Mouse (Mus musculus) cerebellum, adult 2 months (tissue): ENCODE results near the gene Ppia. TPM values are rescaled to one million over a fixed set of nuclear protein-coding genes. Genes with fewer than 3 reads are reported as not detected.
"Not testable (repeated sequence)": the region's sequence is repeated elsewhere in the genome, so short reads cannot be mapped to it uniquely, and the experiment has no call there.

Experiments
- DNase-seq, 2 experiments: peaks; one replicate each; pipeline ENCODE4 v3.0.0; 2021
- H3K27ac ChIP-seq: fragments of 200-500 bp; 2 replicates; pipeline ENCODE4 v1.5.1; 2012; ENCODE audit warnings: low read length, control low read depth, inconsistent platforms; ENCODE audit not compliant: insufficient read depth
- H3K27me3 ChIP-seq: fragments of 200-500 bp; 2 replicates; pipeline ENCODE4 v1.6.1; 2012; ENCODE audit warnings: inconsistent platforms, mild to moderate bottlenecking, low read length, moderate library complexity; ENCODE audit not compliant: control insufficient read depth, insufficient read depth
- H3K4me1 ChIP-seq: fragments of 200-500 bp; 2 replicates; pipeline ENCODE4 v1.6.1; 2011; ENCODE audit warnings: low read length; ENCODE audit not compliant: control insufficient read depth, insufficient read depth
- H3K4me3 ChIP-seq: fragments of 200-500 bp; replicated peaks from 2 replicates; pipeline ENCODE3; 2011; ENCODE audit warnings: mild to moderate bottlenecking, low read depth, low read length, control low read depth; ENCODE audit not compliant: insufficient read depth
- CTCF ChIP-seq: fragments of 200-500 bp; IDR thresholded peaks from 2 replicates; pipeline ENCODE4 v1.5.1; 2011; ENCODE audit warnings: low read depth, mild to moderate bottlenecking, control low read depth, low read length, moderate library complexity, borderline replicate concordance; ENCODE audit not compliant: insufficient read depth
- POLR2A ChIP-seq: fragments of 200-500 bp; IDR thresholded peaks from 2 replicates; pipeline ENCODE4 v1.6.1; 2011; ENCODE audit warnings: low read length, control low read depth, borderline replicate concordance; ENCODE audit not compliant: insufficient read depth
- WGBS: fragments of 180-500 bp; shearing (Covaris S2); methylation state at CpG from one replicate; pipeline ENCODE4 v1.1.7; 2018; 5-methylcytosine and 5-hydroxymethylcytosine counted together
- polyA plus RNA-seq: library from polyadenylated mRNA; depleted of rRNA; stranded (reverse); fragments of >200 nt; gene quantifications from 2 replicates; pipeline ENCODE4 v1.2.3, GENCODE M21; 2012; rRNA removed

Gene Ppia
- 2,288 and 2,321 TPM in 2 replicates for polyA plus RNA-seq

DNA sequence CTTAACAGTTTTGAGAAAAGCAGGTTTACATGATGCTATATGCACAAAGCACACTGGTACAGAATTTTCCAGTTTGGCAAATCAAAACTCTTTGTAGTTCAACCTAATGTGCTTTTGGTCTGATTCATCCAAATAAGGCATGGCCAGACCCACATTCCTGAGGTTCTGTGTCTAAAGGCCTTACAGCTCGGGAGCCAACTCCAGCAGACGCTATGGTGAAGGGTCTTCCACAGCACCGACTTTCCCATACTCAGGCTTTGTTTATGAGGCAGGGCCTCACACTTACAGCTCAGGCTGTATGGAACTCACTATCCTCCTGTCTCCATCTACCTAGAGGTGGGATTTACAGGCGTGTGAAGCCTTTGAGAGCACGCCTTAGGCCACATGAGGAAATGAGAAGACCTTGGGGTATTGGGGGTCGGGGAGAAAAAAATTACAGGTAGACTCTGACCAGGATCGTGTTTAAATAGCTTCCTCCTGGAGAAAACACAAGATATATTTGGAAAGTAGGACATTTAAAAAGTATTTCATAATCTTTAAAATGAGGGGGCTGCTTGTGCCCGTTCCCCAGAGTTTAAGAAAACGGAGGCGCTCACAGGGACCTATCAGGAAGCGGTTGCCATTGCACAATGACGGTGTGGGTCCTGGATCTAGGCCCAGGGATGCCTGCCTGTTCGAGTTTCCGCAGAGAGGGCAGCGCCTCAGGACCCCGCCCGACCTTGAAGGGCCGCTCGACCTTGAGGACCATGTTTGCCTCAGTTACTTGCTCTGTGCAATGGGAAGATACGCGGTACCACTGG is at the start of gene Ppia:
TSS of gene Ppia (plus strand) at position 693 of the 800 bp plus-strand sequence.
- no peak for TF ChIP-seq CTCF
- TF ChIP-seq POLR2A = no peak
- H3K27me3 ChIP-seq = no peaks in the 10 kb centered on the region
- 16% methylated on average over 21 of the region's 21 CpGs for WGBS
- H3K4me3 ChIP-seq = peak within 1 kb of the TSS; percentile 95
- peak within 1 kb of the TSS; percentile 100 for H3K27ac ChIP-seq
- H3K4me1 ChIP-seq = peaks cover 5% of the 10 kb centered on the region; the same call in 1 of the 2 replicates
- peak in 1 of 2 experiments; percentile 32 for DNase-seq

DNA sequence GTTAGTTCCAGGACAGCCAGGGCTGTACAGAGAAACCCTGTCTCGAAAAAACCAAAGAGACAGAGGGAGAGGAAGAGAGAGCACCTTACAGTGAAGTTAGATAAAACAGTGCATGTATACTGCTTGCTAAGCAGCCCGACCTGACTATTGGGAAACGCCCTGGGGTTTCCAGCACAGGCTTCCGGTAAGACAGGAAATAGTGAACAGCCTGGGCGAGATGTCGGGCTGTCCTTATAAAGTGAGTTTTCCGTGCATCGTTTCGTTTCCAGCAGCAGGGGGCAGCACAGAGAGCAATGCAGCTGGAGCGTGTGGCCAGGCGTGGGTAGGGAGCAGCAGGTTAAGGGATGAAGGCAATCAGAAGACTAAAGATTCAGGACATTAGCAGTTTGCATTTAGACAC is 49.4 kb upstream of the Ppia start:
- Histone ChIP-seq H3K27me3 (no peaks in the 10 kb centered on the region), H3K27ac (no peak overlapping the region), H3K4me3 (no peak overlapping the region), H3K4me1 (no peaks in the 10 kb centered on the region)
- TF ChIP-seq POLR2A = no peak
- TF ChIP-seq CTCF = peak; percentile 94
- WGBS = 10% methylated on average over 11 of the region's 11 CpGs
- DNase-seq = peak; percentile 75 to 77

DNA sequence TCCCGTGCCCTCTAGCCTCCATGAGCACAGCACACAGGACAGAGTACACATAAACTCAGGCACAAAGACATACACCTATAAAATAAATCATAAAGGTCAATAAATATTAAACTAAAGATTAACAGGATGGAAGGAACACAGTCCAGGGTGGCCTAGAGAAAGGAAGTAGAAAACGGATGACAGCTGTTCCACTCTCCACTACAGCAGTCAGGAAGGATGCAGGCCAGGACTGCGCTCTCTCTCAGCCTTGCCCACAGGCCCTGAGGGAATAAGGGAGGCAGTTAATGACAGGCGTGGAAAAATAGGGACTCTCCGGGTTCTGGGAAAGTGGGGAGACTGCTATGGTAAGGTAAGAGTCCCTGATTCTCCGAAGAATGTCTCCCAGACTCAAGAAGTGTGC is 48.8 kb upstream of the Ppia start:
- H3K27me3 ChIP-seq = no peaks in the 10 kb centered on the region
- H3K4me1 ChIP-seq = no peaks in the 10 kb centered on the region
- DNase-seq = no peak
- H3K27ac ChIP-seq = no peak overlapping the region
- 76% methylated on average over 6 of the region's 6 CpGs for WGBS
- no peak overlapping the region for H3K4me3 ChIP-seq
- no peak for TF ChIP-seq POLR2A
- no peak for TF ChIP-seq CTCF

DNA sequence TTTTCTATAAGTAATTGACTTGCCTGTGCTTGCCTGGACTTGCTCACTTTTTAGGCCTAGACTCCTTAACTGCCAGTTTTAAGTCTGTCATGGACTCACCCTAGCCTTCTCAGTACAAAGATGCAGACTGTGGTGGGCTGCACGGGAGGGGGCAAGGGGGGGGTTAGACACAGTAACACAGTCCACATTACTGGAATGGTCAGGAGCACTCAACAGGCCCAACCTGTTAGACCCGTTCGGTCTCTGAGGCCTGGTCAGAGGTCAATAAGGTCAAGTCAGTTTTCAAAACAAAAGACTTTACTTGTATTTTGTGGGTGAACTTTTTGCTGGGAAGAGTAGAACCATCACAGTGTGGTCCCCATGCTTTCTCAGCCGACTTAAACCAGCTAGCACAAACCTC is 48.1 kb upstream of the Ppia start:
- Histone ChIP-seq H3K27me3 (no peaks in the 10 kb centered on the region), H3K4me1 (no peaks in the 10 kb centered on the region), H3K4me3 (no peak overlapping the region), H3K27ac (no peak overlapping the region)
- WGBS = 84% methylated on average over 4 of the region's 4 CpGs
- no peak for DNase-seq
- TF ChIP-seq CTCF = no peak
- no peak for TF ChIP-seq POLR2A

DNA sequence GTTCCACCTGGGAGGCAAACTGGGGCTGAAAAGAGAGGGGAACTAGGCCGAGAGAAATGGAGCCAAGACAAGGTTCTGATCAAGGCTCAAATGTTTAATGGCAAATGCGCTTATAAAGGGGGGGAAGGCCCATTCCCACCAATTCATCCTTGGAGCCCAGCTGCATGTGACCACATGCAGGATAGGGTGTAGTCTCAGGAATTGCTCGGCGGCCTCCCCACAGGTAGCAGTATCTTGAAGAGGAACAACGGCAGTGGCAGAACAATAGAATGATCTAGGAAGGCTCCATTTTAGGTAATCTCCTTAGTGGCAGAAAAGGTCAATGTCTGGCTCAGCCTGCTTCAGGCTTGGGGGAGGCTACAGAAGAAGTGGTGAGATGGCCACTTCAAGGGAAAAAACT is 47.3 kb upstream of the Ppia start:
- not testable (repeated sequence) for H3K4me1 ChIP-seq, H3K27me3 ChIP-seq, H3K27ac ChIP-seq, DNase-seq, H3K4me3 ChIP-seq
- WGBS = 79% methylated on average over 5 of the region's 5 CpGs

DNA sequence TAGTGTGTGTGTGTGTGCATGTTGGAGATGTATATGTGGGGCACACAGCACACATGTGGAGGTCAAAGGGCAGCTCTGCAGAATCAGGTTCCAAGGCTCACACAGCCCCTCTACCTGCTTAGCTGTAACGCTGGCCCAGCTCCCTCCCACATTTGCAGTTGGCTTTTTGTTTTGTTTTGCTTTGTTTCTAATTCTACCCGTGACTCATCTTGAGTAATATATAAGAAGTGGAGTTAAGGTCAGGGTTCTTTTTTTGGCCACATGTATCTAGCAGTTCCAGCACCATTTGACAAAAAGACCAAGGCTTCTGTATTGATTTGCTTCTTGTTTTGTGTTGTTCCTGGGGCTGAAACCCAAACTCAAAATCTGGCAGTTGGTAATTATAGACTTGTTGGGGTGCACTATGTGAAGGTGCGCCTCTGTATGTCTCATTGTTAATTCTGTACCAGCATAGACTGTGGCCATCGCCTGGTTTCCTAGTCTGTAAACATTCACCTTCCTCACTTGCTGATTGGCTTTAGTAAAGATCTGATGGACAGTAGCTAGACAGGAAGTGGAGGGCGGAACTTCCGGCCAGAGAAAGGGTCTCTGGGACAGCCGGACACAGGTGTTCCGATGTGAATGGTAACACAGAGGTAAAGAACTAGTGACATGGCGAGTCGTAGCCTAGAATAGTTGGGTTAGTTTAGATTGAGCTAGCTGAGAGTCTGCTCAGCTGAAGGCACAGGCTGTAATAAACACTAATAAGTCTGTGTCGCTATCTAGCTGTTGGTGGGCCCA is 43.7 kb upstream of the Ppia start:
- no peaks in the 10 kb centered on the region for H3K27me3 ChIP-seq
- TF ChIP-seq POLR2A = no peak
- no peak for TF ChIP-seq CTCF
- no peak overlapping the region for H3K27ac ChIP-seq
- no peak overlapping the region for H3K4me3 ChIP-seq
- 88% methylated on average over 11 of the region's 11 CpGs for WGBS
- no peak for DNase-seq
- H3K4me1 ChIP-seq = no peaks in the 10 kb centered on the region

DNA sequence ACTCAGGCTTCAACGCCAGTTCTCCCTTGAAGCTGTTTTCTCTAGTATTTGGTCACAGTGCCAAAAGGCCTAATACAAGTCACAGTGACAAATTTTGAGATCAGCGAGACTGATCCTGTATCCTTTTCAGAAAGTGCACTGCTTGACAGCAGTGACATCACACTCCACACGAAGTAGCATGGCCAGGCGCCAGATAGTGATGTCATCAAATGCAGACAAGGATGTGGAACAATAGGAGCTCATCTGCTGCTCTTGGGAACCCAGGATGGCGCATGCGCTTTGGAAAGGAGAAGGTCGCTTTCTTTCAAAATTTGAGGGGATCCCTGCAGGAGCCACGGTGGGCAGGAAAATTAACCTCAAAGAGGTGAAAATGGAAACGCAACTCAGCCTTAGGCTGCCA is 42.5 kb upstream of the Ppia start:
- Histone ChIP-seq H3K27me3 (no peaks in the 10 kb centered on the region), H3K4me1 (no peaks in the 10 kb centered on the region), H3K4me3 (no peak overlapping the region), H3K27ac (no peak overlapping the region)
- 74% methylated on average over 9 of the region's 9 CpGs for WGBS
- no peak for TF ChIP-seq CTCF
- TF ChIP-seq POLR2A = no peak
- no peak for DNase-seq

DNA sequence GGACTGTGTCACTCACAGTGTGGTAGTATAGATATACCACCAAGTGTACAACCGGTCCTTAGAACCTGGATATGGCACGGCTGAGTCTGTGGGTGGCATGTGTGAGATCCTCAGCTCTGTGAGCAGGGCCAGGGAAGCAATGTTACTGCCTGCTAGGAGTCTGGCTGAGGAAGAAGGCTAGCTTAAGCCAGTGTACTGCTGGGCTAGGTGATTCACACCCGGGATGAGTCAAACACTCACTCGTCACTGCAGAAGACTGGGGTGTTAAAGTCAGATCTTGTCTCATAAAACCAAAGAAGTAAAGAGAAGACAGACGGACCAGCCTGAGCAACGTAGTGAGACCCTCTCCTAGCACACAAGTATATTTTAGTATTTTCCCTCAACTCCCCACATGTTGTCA is 34.3 kb upstream of the Ppia start:
- Histone ChIP-seq H3K4me3 (no peak overlapping the region), H3K27me3 (no peaks in the 10 kb centered on the region), H3K4me1 (no peaks in the 10 kb centered on the region), H3K27ac (no peak overlapping the region)
- WGBS = 86% methylated on average over 6 of the region's 6 CpGs
- no peak for DNase-seq
- no peak for TF ChIP-seq POLR2A
- no peak for TF ChIP-seq CTCF
